Mouse (Mus musculus) left cerebral cortex, adult 2 months (tissue): Measurements from ENCODE around the gene Kcnj12. TPM values are rescaled to one million over a fixed set of nuclear protein-coding genes. Genes with fewer than 3 reads are reported as not detected.

Experiments used
- DNase-seq, 2 experiments: peaks; one replicate each; pipeline ENCODE4 v3.0.0; 2021 to 2022; ENCODE audit warnings: low spot score in 2 of 2, mixed read lengths in 1 of 2; ENCODE audit errors: extremely low spot score in 1 of 2
- H3K27ac ChIP-seq: fragments of 200-600 bp; 2 replicates; pipeline ENCODE4 v1.8.1; 2022
- H3K4me3 ChIP-seq: fragments of 200-600 bp; 2 replicates; pipeline ENCODE4 v1.8.1; 2022
- CTCF ChIP-seq: fragments of 200-600 bp; IDR thresholded peaks from 2 replicates; pipeline ENCODE4 v1.8.1; 2022; ENCODE audit warnings: antibody characterized with exemption, mild to moderate bottlenecking, moderate library complexity
- intact Hi-C: fragments of 180-260 bp; cut with DNase I; formaldehyde crosslinking; loops from one replicate; pipeline ENCODE4 v1.15.1; 2025
- total RNA-seq, 2 experiments: library from RNA; stranded (reverse); gene quantifications; 2 replicates each; pipeline ENCODE4 v1.2.3; 2021

Gene Kcnj12
- total RNA-seq, 2 experiments from 2014 or later, result 19.0 to 19.2 TPM

DNA sequence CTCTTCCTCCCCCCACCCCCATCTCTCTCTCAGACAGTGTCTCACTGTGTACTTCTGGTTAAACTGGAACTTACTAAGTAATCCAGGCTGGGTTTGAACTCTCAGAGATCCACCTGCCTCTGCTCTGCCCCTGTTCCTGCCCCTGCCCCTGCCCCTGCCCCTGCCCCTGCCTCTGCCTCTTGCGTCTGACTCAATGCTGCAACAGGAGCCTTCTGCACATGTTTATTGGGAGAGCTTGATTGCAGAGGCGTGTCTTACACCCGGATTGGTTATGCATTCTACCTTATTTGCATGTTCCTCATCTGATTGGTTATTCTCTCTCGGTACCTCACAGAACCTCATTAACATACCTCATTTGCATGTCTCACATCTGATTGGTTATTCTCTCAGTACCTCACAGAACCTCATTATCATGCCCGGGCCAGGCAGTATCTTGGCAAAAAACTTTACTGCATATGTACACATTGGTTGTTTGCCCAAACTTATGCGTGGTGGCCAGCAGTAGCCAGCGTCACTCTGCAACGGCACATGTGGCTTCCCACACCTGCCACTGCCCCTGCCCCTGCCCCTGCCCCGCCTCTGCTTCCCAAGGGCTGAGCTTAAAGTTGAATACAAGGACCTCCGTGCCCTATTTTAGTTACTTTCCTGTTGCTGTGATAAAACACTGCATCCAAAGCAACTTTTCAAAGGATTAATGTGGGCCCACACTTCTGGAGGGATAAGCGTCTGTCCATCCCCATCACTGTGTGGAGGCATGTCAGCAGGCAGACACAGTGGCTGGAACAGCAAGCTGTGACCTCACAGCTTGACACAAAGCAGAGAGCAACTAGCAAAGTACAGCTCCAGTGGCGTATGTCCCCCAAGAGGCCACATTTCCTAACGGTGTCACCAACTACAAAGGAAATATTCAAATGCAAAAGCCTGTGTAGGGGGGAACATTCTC is 80.3 kb downstream of the Kcnj12 start:
- DNase-seq, result no peak
- Histone ChIP-seq H3K27ac (no peak overlapping the region), H3K4me3 (no peak overlapping the region)
- no peak for TF ChIP-seq CTCF
- intact Hi-C loops, result loop anchor here (10.0 kb wide), 1 partner anchor 402 kb away; the partner anchor contains the start of gene B9d1

GRCm38 (mm10) chr11:61104241-61104901 is 82.0 kb downstream of the Kcnj12 start:
- H3K27ac ChIP-seq, result no peak overlapping the region
- H3K4me3 ChIP-seq, result no peak overlapping the region
- peak; percentile 99 for TF ChIP-seq CTCF
- DNase-seq, result peak; percentile 80 to 86
- intact Hi-C loops, result loop anchor here (1.0 to 10.0 kb wide), 3 partner anchors 283 to 400 kb away; partner anchors contain the start of gene B9d1

- no peak overlapping the region for H3K27ac ChIP-seq
- H3K4me3 ChIP-seq, result no peak overlapping the region
- intact Hi-C loops, result loop anchor here (5.0 to 10.0 kb wide), 2 partner anchors 33 to 396 kb away; partner anchors contain the start of gene B9d1
- no peak for DNase-seq
- TF ChIP-seq CTCF, result no peak
These were observed 86.6 kb downstream of the Kcnj12 start for GRCm38 (mm10) chr11:61108911-61109361.

DNA sequence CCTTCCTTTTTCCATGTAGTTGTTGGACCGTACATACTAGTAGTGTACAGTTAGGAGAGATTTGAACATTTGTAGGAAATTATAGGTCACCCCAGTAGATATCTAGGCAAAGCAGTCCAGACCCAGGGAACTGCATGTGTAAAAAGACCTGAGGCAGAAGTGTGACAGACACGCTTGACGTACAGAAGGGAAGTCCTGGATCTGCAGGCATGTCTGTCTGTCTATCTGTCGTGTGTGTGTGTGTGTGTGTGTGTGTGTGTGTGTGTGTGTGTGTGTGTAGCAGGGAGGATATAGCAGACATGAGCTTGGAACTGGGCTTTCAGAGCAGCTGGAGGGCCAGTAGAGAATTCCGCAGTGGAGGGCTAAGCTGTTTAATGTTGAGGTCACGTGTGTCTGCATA is 87.3 kb downstream of the Kcnj12 start:
- TF ChIP-seq CTCF, result no peak
- DNase-seq, result no peak
- intact Hi-C loops, result loop anchor here (5.0 to 10.0 kb wide), 2 partner anchors 33 to 395 kb away; partner anchors contain the start of gene B9d1
- no peak overlapping the region for H3K4me3 ChIP-seq
- no peak overlapping the region for H3K27ac ChIP-seq

DNA sequence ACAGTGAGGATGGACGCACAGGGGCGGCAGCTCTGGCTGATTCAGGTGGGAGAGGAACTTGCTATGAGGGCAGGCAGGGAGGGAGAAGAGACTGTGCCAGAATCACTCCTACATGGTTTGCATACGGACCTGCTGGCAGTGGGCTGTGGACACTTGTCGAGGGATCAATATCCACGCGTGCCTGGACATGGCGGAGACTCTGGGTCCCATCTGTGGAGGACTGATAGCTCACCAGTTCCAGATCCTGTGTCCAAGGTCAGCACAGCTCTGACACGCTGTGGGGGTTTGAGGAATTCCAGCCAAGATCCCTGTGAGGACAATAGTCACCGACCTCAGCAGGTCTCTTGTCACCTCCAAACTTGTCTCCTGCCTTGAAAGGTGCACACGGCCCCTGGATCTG is 87.7 kb downstream of the Kcnj12 start:
- no peak for DNase-seq
- no peak for TF ChIP-seq CTCF
- H3K4me3 ChIP-seq, result no peak overlapping the region
- no peak overlapping the region for H3K27ac ChIP-seq
- intact Hi-C loops, result no loop called here

GRCm38 (mm10) chr11:61110928-61111327 is 88.6 kb downstream of the Kcnj12 start:
- H3K27ac ChIP-seq, result no peak overlapping the region
- intact Hi-C loops, result no loop called here
- no peak overlapping the region for H3K4me3 ChIP-seq
- no peak for TF ChIP-seq CTCF
- no peak for DNase-seq

- H3K27ac ChIP-seq, result no peak overlapping the region
- no peak for TF ChIP-seq CTCF
- H3K4me3 ChIP-seq, result no peak overlapping the region
- DNase-seq, result no peak
- intact Hi-C loops, result no loop called here
These were observed 89.1 kb downstream of the Kcnj12 start for GRCm38 (mm10) chr11:61111472-61111871.

GRCm38 (mm10) chr11:61112323-61112995 is 90.1 kb downstream of the Kcnj12 start:
- no peak overlapping the region for H3K4me3 ChIP-seq
- H3K27ac ChIP-seq, result no peak overlapping the region
- TF ChIP-seq CTCF, result no peak
- DNase-seq, result no peak
- intact Hi-C loops, result no loop called here

- H3K27ac ChIP-seq, result no peak overlapping the region
- no peak for DNase-seq
- TF ChIP-seq CTCF, result no peak
- intact Hi-C loops, result no loop called here
- H3K4me3 ChIP-seq, result no peak overlapping the region
These were observed 93.9 kb downstream of the Kcnj12 start for GRCm38 (mm10) chr11:61116226-61116625.

GRCm38 (mm10) chr11:61119996-61120583 is 97.7 kb downstream of the Kcnj12 start:
- Histone ChIP-seq H3K27ac (no peak overlapping the region), H3K4me3 (no peak overlapping the region)
- intact Hi-C loops, result no loop called here
- no peak for TF ChIP-seq CTCF
- DNase-seq, result no peak

Other genes starting within 250 kb of the Kcnj12 start
- 1 to 10 TPM; 5.0 to 6.1 TPM for gene Top3a, start 245.2 kb upstream of the Kcnj12 start, total RNA-seq
- 10 to 100 TPM; 31.0 to 32.6 TPM for gene Smcr8, start 245.0 kb upstream of the Kcnj12 start, total RNA-seq
- 1 to 10 TPM; 2.2 to 3.1 TPM for gene Shmt1, start 210.8 kb upstream of the Kcnj12 start, total RNA-seq
- gene Dhrs7b, start 191.9 kb upstream of the Kcnj12 start, total RNA-seq, result 10 to 100 TPM; 27.3 to 28.4 TPM
- 10 to 100 TPM; 28.8 to 31.0 TPM for gene Tmem11, start 143.3 kb upstream of the Kcnj12 start, total RNA-seq
- 10 to 100 TPM; 10.1 to 11.3 TPM for gene Natd1, start 107.8 kb upstream of the Kcnj12 start, total RNA-seq
- gene Map2k3, start 90.5 kb upstream of the Kcnj12 start, total RNA-seq, result 10 to 100 TPM; 18.4 to 23.6 TPM
- 1 to 10 TPM; 1.2 to 1.4 TPM for gene Tnfrsf13b, start 104.2 kb downstream of the Kcnj12 start, total RNA-seq
- 100 to 1,000 TPM; 194 to 209 TPM for gene Usp22, start 152.5 kb downstream of the Kcnj12 start, total RNA-seq
- gene Aldh3a1, start 185.0 kb downstream of the Kcnj12 start, total RNA-seq, result 1 to 10 TPM; 2.1 to 2.6 TPM
- gene Aldh3a2, start 244.9 kb downstream of the Kcnj12 start, total RNA-seq, result 10 to 100 TPM; 47.1 to 54.1 TPM